Mouse (Mus musculus) C2C12 (cell line): Measurements from ENCODE around the gene Gpr157. TPM values are rescaled to one million over a fixed set of nuclear protein-coding genes. Genes with fewer than 3 reads are reported as not detected.

Source experiments
- H3K27me3 ChIP-seq: one replicate; pipeline ENCODE4 v1.6.1; 2011; ENCODE audit not compliant: control insufficient read depth, insufficient read depth, insufficient read length
- H3K36me3 ChIP-seq: one replicate; pipeline ENCODE4 v1.6.1; 2011; ENCODE audit not compliant: control insufficient read depth, insufficient read depth
- H3K4me3 ChIP-seq: one replicate; pipeline ENCODE4 v1.5.1; 2011; ENCODE audit warnings: mild to moderate bottlenecking, control low read depth; ENCODE audit not compliant: poor library complexity, insufficient read depth, severe bottlenecking
- H3K79me2 ChIP-seq: one replicate; pipeline ENCODE4 v1.6.1; 2011; ENCODE audit not compliant: control insufficient read depth, insufficient read depth
- H3K79me3 ChIP-seq: one replicate; pipeline ENCODE4 v1.6.1; 2011; ENCODE audit warnings: low read depth, control low read depth
- H3ac ChIP-seq: one replicate; pipeline ENCODE3; 2011; ENCODE audit warnings: low read depth; ENCODE audit not compliant: control insufficient read depth, insufficient read length
- CEBPB ChIP-seq: IDR thresholded peaks from one replicate; pipeline ENCODE4 v1.6.1; 2011; ENCODE audit warnings: low read depth, mild to moderate bottlenecking, control low read depth, moderate library complexity
- CTCF ChIP-seq: IDR thresholded peaks from one replicate; pipeline ENCODE4 v1.5.1; 2011; ENCODE audit not compliant: control insufficient read depth, insufficient read depth, insufficient read length
- FOSL1 ChIP-seq: IDR thresholded peaks from one replicate; pipeline ENCODE4 v1.8.0; 2011; ENCODE audit warnings: mild to moderate bottlenecking, low read length; ENCODE audit not compliant: poor library complexity, insufficient read depth, severe bottlenecking
- MAX ChIP-seq: IDR thresholded peaks from one replicate; pipeline ENCODE4 v1.6.1; 2011; ENCODE audit warnings: mild to moderate bottlenecking, control low read depth
- MYOD1 ChIP-seq: IDR thresholded peaks from one replicate; pipeline ENCODE4 v1.6.1; 2011; ENCODE audit warnings: low read depth; ENCODE audit not compliant: control insufficient read depth, insufficient read length
- MYOG ChIP-seq: IDR thresholded peaks from one replicate; pipeline ENCODE4 v1.6.1; 2011; ENCODE audit not compliant: control insufficient read depth, insufficient read length; ENCODE audit errors: extremely low read depth
- USF1 ChIP-seq: IDR thresholded peaks from one replicate; pipeline ENCODE4 v1.6.1; 2011; ENCODE audit warnings: low read depth, mild to moderate bottlenecking, control low read depth, moderate library complexity
- polyA plus RNA-seq: library from polyadenylated mRNA; unstranded; fragments of >200 nt; fragmentation: generic; extraction: Trizol; gene quantifications from one replicate; pipeline ENCODE4 v1.2.1, GENCODE M21; 2012; ENCODE audit warnings: missing spikeins

Gene Gpr157
- polyA plus RNA-seq, 1 experiment: 0.25 TPM

GRCm38 (mm10) chr4:150117311-150117710 is 30.1 kb downstream of the Gpr157 start:
- Histone ChIP-seq H3K79me3 (no peaks in the 10 kb centered on the region), H3K4me3 (no peak overlapping the region), H3ac (no peak overlapping the region), H3K36me3 (no peaks in the 10 kb centered on the region), H3K27me3 (no peaks in the 10 kb centered on the region), H3K79me2 (no peaks in the 10 kb centered on the region)
- TF ChIP-seq MYOD1 (no peak), CTCF (no peak), MAX (no peak), USF1 (no peak), CEBPB (no peak), FOSL1 (no peak), MYOG (no peak)

GRCm38 (mm10) chr4:150118163-150118562 is 31.0 kb downstream of the Gpr157 start:
- no peaks in the 10 kb centered on the region for H3K36me3 ChIP-seq
- peaks cover 2% of the 10 kb centered on the region for H3K27me3 ChIP-seq
- no peaks in the 10 kb centered on the region for H3K79me2 ChIP-seq
- no peak overlapping the region for H3K4me3 ChIP-seq
- TF ChIP-seq MYOG (no peak), CTCF (no peak), USF1 (no peak), FOSL1 (no peak), MYOD1 (no peak), MAX (no peak), CEBPB (no peak)
- H3K79me3 ChIP-seq: no peaks in the 10 kb centered on the region
- H3ac ChIP-seq: no peak overlapping the region

- H3ac ChIP-seq: no peak within 1 kb of the TSS
- no peaks in the 10 kb centered on the region for H3K36me3 ChIP-seq
- H3K4me3 ChIP-seq: no peak within 1 kb of the TSS
- TF ChIP-seq USF1 (no peak), MAX (no peak), MYOG (no peak), MYOD1 (no peak), FOSL1 (no peak), CTCF (no peak), CEBPB (no peak)
- H3K27me3 ChIP-seq: peaks cover 4% of the 10 kb centered on the region
- H3K79me3 ChIP-seq: no peaks in the 10 kb centered on the region
- no peaks in the 10 kb centered on the region for H3K79me2 ChIP-seq
Measured at GRCm38 (mm10) chr4:150119055-150119454, 31.9 kb downstream of the Gpr157 start, which contains the start of gene Slc2a5. TSS of gene Slc2a5 (plus strand) at chr4:150119283.

GRCm38 (mm10) chr4:150119640-150120039 is 32.5 kb downstream of the Gpr157 start:
- no peaks in the 10 kb centered on the region for H3K36me3 ChIP-seq
- H3ac ChIP-seq: no peak overlapping the region
- H3K27me3 ChIP-seq: peaks cover 4% of the 10 kb centered on the region
- TF ChIP-seq USF1 (no peak), CEBPB (no peak), FOSL1 (no peak), MYOD1 (no peak), CTCF (no peak), MYOG (no peak), MAX (no peak)
- H3K79me2 ChIP-seq: no peaks in the 10 kb centered on the region
- H3K4me3 ChIP-seq: no peak overlapping the region
- no peaks in the 10 kb centered on the region for H3K79me3 ChIP-seq

- H3K27me3 ChIP-seq: peaks cover 4% of the 10 kb centered on the region
- TF ChIP-seq MYOD1: peak; percentile 49
- TF ChIP-seq FOSL1: no peak
Measured at GRCm38 (mm10) chr4:150120173-150120833, 33.1 kb downstream of the Gpr157 start.

GRCm38 (mm10) chr4:150121430-150121829 is 34.3 kb downstream of the Gpr157 start:
- no peaks in the 10 kb centered on the region for H3K36me3 ChIP-seq
- H3K79me2 ChIP-seq: no peaks in the 10 kb centered on the region
- no peak overlapping the region for H3ac ChIP-seq
- TF ChIP-seq MYOG (no peak), MAX (no peak), CEBPB (no peak), CTCF (no peak), USF1 (no peak)
- H3K79me3 ChIP-seq: no peaks in the 10 kb centered on the region
- H3K27me3 ChIP-seq: peaks cover 4% of the 10 kb centered on the region
- H3K4me3 ChIP-seq: no peak overlapping the region

More at GRCm38 (mm10) chr4:150120173-150120833, 33.1 kb downstream of the Gpr157 start:
- H3K79me2 ChIP-seq: no peaks in the 10 kb centered on the region
- H3ac ChIP-seq: no peak overlapping the region
- no peaks in the 10 kb centered on the region for H3K36me3 ChIP-seq
- H3K4me3 ChIP-seq: no peak overlapping the region
- no peaks in the 10 kb centered on the region for H3K79me3 ChIP-seq
